Mouse (Mus musculus): Measurements from ENCODE around the gene Cfap45. TPM values are rescaled to one million over a fixed set of nuclear protein-coding genes. Genes with fewer than 3 reads are reported as not detected.

Cfap45 gene
- polyA plus RNA-seq, 1 experiment, result 0.20 TPM

DNA sequence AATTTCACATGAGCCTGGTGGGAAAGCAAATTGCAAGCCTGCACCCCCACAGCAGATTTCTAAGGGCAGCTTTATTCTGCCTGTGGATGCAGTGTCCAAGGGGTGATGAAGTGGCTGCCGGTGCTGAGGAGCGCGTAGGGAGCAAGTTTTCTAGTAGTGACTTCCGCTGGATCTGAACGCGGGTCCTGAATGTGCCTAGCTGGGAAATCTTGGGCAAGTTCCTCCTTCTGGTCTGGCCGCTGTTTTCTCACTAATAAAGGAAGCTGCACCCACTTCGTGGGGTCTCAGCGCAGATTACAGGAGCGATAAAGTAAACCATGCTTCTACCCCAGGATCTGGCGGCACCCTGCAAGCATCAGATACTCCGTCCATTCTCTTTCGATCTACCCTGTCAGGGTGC lies 39.5 kb upstream of the Cfap45 start:
- 28% methylated on average over 13 of the region's 13 CpGs for WGBS
- H3K27me3 ChIP-seq (ENCODE audit: control insufficient read depth, insufficient read depth, low read length), result no peaks in the 10 kb centered on the region
- H3K36me3 ChIP-seq (ENCODE audit: control insufficient read depth, insufficient read depth, low read length), result no peaks in the 10 kb centered on the region
- TF ChIP-seq POLR2A (IDR thresholded peaks at IDR 0.05; ENCODE audit: low read depth, low read length) (no peak), CTCF (IDR thresholded peaks at IDR 0.05; ENCODE audit: extremely low read depth, insufficient read depth, insufficient read length, insufficient replicate concordance) (no peak)
- no peak overlapping the region for H3K4me3 ChIP-seq (ENCODE audit: extremely low read depth, insufficient read depth, insufficient read length)
- H3K4me1 ChIP-seq (ENCODE audit: control insufficient read depth, insufficient read depth, insufficient read length), result peaks cover 11% of the 10 kb centered on the region; the same call in 1 of the 2 replicates
- H3K27ac ChIP-seq (ENCODE audit: insufficient read depth, low read length), result no peak overlapping the region
- DNase-seq (ENCODE audit: low read depth in 1 of 2, low spot score in 2 of 2), result no peak

DNA sequence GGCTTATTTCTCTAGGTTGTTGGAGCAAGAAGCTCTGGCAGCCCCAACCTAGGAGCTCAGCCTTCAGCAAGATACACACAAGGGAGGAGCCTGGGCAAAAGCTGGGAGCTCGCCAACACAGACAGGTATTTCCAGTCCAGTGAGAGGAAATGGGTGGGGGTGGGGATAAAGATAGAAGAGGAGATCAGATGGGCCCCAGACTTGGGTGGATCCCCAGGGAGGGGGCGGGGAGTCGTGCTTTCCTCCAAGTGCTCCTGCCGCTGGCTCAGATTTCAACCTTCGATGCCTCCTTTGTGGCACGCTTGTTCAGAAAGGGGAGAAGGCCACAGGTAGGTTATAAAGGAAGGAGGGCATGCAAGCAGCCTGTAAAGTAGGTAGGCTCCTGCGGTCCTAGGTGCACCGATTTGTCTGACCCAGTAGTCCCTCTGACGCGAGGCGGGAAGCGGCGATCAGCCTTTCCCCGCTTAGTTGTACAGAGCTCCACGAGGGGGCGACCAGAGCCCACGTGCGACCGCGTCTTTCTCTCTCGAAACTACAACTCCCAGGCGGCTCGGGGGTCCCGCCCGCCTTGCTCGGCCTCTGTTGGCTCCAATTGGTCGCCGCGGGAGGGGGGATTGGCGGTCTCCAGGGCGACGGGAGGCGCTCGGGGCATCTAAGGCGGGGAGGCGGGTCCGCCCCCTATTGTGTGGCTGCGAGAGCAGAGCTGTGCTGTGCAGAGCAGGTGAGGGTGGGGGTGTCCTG lies 38.9 kb upstream of the Cfap45 start, which contains the start of gene Igsf9:
Gene Igsf9 (plus strand): TSS at position 249 of the 741 bp plus-strand sequence.
- TF ChIP-seq POLR2A (IDR thresholded peaks at IDR 0.05; ENCODE audit: low read depth, low read length) (no peak), CTCF (IDR thresholded peaks at IDR 0.05; ENCODE audit: extremely low read depth, insufficient read depth, insufficient read length, insufficient replicate concordance) (peak; percentile 59)
- H3K4me3 ChIP-seq (ENCODE audit: extremely low read depth, insufficient read depth, insufficient read length), result peak within 1 kb of the TSS; percentile 49
- H3K27ac ChIP-seq (ENCODE audit: insufficient read depth, low read length), result no peak within 1 kb of the TSS
- peaks cover 7% of the 10 kb centered on the region; the same call in 1 of the 2 replicates for H3K4me1 ChIP-seq (ENCODE audit: control insufficient read depth, insufficient read depth, insufficient read length)
- DNase-seq (ENCODE audit: low read depth in 1 of 2, low spot score in 2 of 2), result peak; percentile 75 to 90
- under 1% methylated on average over 38 of the region's 38 CpGs for WGBS
- H3K36me3 ChIP-seq (ENCODE audit: control insufficient read depth, insufficient read depth, low read length), result no peaks in the 10 kb centered on the region
- H3K27me3 ChIP-seq (ENCODE audit: control insufficient read depth, insufficient read depth, low read length), result no peaks in the 10 kb centered on the region

DNA sequence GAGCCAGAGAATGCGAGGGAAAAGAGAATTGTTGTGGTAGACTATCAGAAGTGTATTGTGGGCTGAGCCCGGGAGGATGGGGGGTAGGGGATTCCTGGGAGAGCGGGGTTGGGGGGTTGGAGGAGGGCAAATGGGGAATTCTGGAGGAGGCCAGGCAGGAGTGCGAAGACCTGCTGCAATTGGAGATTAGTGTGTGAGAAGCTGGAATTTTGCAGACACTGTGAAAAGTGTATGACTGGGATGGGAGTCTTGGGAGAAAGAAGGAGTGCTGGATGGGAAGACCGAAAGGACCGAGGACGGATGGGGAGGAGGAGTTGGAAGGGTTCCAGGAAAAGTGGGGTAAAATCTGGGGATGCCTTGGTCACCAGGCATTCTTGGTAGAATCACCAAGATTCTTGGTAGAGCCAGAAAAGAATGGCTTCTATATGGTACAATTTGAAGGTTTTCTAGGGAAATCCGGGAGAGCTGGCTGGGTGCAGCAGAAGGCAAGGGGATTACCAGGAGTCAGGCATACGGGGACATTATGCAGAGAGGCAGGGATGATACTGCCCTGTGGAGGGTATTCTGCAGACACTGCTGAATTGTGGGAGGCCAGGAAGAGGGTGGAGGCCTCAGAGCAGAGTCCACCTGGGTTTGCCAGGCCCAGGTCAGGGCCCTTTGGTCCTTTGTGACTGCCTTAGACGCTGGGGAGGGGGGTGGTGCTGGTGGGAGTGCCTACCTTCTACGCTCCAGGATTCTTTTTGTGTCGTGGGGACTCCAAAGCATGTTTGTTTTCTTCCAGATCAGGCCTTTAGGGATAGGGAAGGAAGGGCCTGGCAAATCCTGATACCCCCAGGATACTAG lies 37.9 kb upstream of the Cfap45 start:
- Histone ChIP-seq H3K4me1 (ENCODE audit: control insufficient read depth, insufficient read depth, insufficient read length) (peaks cover 7% of the 10 kb centered on the region; the same call in 1 of the 2 replicates), H3K4me3 (ENCODE audit: extremely low read depth, insufficient read depth, insufficient read length) (peak overlapping the region; percentile 49; the same call in 1 of the 2 replicates), H3K27me3 (ENCODE audit: control insufficient read depth, insufficient read depth, low read length) (no peaks in the 10 kb centered on the region), H3K27ac (ENCODE audit: insufficient read depth, low read length) (no peak overlapping the region), H3K36me3 (ENCODE audit: control insufficient read depth, insufficient read depth, low read length) (no peaks in the 10 kb centered on the region)
- TF ChIP-seq CTCF (IDR thresholded peaks at IDR 0.05; ENCODE audit: extremely low read depth, insufficient read depth, insufficient read length, insufficient replicate concordance) (no peak), POLR2A (IDR thresholded peaks at IDR 0.05; ENCODE audit: low read depth, low read length) (no peak)
- DNase-seq (ENCODE audit: low read depth in 1 of 2, low spot score in 2 of 2), result no peak
- 55% methylated on average over 12 of the region's 12 CpGs for WGBS

DNA sequence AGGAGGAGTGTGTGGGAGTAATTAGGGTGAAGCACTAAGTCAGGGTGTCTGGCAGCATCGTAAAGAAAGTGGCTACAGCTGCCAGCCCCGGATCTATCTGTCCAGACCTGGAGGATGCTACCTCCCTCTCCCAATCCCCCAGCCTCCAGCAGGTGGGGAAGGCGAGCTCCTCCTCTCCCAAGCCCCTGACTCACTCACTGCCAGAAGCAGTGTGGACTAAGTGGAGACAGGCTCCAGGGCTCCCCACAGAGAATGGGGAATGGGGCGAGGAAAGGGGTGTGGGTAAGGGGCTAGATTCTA lies 37.3 kb upstream of the Cfap45 start:
- Histone ChIP-seq H3K4me3 (ENCODE audit: extremely low read depth, insufficient read depth, insufficient read length) (no peak overlapping the region), H3K4me1 (ENCODE audit: control insufficient read depth, insufficient read depth, insufficient read length) (peaks cover 7% of the 10 kb centered on the region; the same call in 1 of the 2 replicates), H3K27ac (ENCODE audit: insufficient read depth, low read length) (no peak overlapping the region), H3K27me3 (ENCODE audit: control insufficient read depth, insufficient read depth, low read length) (no peaks in the 10 kb centered on the region), H3K36me3 (ENCODE audit: control insufficient read depth, insufficient read depth, low read length) (no peaks in the 10 kb centered on the region)
- WGBS, result 90% methylated on average over 4 of the region's 4 CpGs
- no peak for DNase-seq (ENCODE audit: low read depth in 1 of 2, low spot score in 2 of 2)
- no peak for TF ChIP-seq CTCF (IDR thresholded peaks at IDR 0.05; ENCODE audit: extremely low read depth, insufficient read depth, insufficient read length, insufficient replicate concordance)
- no peak for TF ChIP-seq POLR2A (IDR thresholded peaks at IDR 0.05; ENCODE audit: low read depth, low read length)

DNA sequence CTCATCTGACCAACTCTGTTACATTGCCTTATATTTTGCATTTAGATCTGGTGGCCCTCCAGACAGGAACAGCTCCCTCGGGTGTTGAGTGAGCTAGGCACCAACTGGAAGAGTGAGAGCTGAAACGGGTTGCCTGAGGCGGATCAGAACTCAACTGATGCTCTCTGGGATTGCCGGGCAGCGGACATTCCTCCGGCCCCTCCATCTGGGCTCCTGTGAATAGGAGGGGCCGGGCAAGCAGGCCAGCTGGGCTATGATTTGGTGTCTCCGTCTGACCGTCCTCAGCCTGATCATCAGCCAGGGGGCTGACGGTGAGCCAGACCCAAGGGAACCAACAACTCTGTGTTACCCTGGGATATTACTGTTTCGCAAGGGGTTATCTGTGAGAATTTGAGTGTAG lies 36.4 kb upstream of the Cfap45 start:
- Histone ChIP-seq H3K27ac (ENCODE audit: insufficient read depth, low read length) (no peak overlapping the region), H3K27me3 (ENCODE audit: control insufficient read depth, insufficient read depth, low read length) (no peaks in the 10 kb centered on the region), H3K36me3 (ENCODE audit: control insufficient read depth, insufficient read depth, low read length) (no peaks in the 10 kb centered on the region), H3K4me1 (ENCODE audit: control insufficient read depth, insufficient read depth, insufficient read length) (peaks cover 7% of the 10 kb centered on the region; the same call in 1 of the 2 replicates), H3K4me3 (ENCODE audit: extremely low read depth, insufficient read depth, insufficient read length) (no peak overlapping the region)
- 93% methylated on average over 11 of the region's 11 CpGs for WGBS
- TF ChIP-seq POLR2A (IDR thresholded peaks at IDR 0.05; ENCODE audit: low read depth, low read length) (no peak), CTCF (IDR thresholded peaks at IDR 0.05; ENCODE audit: extremely low read depth, insufficient read depth, insufficient read length, insufficient replicate concordance) (no peak)
- no peak for DNase-seq (ENCODE audit: low read depth in 1 of 2, low spot score in 2 of 2)

DNA sequence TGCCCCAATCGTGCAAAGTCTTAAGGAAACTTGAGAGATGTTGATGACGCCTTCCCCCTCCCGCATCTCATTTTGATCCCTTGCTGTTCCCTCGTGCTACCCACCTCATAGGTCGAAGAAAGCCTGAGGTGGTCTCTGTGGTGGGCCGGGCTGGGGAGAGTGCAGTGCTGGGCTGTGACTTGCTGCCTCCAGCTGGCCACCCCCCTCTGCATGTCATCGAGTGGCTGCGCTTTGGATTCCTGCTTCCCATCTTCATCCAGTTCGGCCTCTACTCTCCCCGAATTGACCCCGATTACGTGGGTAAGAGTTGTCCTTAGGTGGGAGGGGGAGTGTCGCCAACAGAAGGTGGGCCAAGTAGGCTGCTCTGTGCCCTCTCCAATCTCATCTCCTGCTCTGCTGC lies 35.9 kb upstream of the Cfap45 start:
- H3K4me1 ChIP-seq (ENCODE audit: control insufficient read depth, insufficient read depth, insufficient read length), result peaks cover 7% of the 10 kb centered on the region; the same call in 1 of the 2 replicates
- 93% methylated on average over 13 of the region's 13 CpGs for WGBS
- TF ChIP-seq CTCF (IDR thresholded peaks at IDR 0.05; ENCODE audit: extremely low read depth, insufficient read depth, insufficient read length, insufficient replicate concordance), result no peak
- TF ChIP-seq POLR2A (IDR thresholded peaks at IDR 0.05; ENCODE audit: low read depth, low read length), result no peak
- no peak for DNase-seq (ENCODE audit: low read depth in 1 of 2, low spot score in 2 of 2)
- no peak overlapping the region for H3K4me3 ChIP-seq (ENCODE audit: extremely low read depth, insufficient read depth, insufficient read length)
- no peaks in the 10 kb centered on the region for H3K36me3 ChIP-seq (ENCODE audit: control insufficient read depth, insufficient read depth, low read length)
- no peaks in the 10 kb centered on the region for H3K27me3 ChIP-seq (ENCODE audit: control insufficient read depth, insufficient read depth, low read length)
- no peak overlapping the region for H3K27ac ChIP-seq (ENCODE audit: insufficient read depth, low read length)
